Mouse (Mus musculus): ENCODE data around the gene Fap.

Gene Fap

DNA sequence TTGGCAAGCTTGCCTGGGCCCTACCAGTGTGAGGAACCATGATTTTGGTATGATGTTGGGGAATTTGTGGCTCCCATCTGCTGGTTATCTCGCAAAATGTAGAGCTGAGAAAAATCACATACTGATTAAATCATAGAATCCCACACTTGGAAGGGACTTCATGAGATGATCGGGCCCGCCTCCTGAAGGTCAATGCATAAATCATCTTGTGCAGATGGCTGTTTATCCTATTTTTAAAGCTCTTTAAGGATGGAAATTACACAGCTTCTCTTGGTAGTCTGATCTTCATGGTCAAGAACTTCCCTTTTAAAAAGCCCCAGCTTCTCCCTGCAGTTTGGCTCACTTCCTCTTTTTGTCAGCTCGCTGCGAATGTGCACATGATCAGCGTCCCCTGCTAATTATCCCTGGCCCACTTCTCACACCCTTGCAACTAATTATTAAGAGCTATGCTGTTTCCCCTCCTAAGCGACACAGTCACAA, 113.6 kb downstream of the Fap start:
- no peak for DNase-seq (ENCODE audit: low spot score in 2 of 2)

DNA sequence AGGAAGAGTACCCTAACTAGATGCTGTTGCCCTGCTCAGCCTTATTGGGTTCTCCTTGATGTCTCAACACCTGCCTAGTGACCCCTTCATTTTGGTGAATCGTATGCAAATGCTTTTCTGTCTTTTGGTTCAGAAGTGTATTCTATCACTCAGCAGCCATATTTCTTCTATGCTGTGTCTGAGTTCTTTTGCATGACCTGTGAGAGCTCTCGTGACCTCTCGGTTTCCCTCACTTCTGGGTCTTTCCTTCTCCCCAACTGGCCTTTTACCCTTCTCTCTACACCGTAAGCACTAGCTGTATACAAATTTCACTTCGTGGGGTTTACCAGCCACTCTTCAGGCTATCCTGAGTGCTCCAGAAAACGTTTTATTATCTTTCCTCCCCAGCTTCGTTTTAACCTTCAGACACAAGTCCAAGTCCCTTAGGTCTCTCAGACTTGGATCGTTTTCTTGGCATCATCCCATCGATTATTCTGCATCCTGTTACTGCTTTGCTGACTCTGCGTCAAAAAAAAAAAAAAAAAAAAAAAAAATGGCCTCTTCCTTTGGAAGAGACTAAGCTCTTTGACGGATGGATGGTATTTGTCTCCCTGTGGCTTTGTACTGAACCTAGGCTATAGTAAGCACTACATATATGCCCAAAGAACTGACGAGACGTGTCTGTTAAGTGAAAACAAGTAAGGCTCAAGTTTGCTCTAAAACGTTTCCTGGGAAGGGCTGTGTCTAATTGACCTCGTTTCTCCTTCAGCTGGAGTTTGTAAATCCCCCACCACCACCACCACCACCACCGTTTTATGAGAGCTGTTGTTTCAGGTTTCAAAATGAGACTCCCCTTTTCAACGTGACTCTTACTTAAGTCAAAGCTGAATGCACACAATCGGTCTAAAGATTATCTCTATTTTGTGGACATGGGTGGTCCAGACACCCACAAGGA, 114.4 kb downstream of the Fap start:
- DNase-seq (ENCODE audit: low spot score in 2 of 2): no peak

DNA sequence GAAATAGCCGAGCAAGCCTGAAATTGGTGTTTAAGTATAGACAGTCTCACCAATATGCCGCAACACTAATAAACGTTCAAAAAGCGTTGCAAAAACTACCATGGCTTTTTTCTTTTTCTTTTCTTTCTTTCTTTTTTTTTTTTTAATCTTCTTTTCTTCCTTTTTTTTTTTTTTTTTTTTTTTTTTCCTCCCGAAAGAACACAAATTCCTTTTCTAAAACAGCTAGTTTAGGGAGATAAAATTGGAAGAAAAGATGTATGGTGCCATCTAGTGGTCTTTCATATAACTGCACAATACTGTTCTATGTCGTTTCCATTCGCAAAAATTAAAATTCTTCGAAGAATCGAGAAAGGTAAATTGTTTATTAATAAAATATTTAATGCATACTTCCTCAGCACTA, 115.8 kb downstream of the Fap start:
- no peak for DNase-seq (ENCODE audit: low spot score in 2 of 2)

DNA sequence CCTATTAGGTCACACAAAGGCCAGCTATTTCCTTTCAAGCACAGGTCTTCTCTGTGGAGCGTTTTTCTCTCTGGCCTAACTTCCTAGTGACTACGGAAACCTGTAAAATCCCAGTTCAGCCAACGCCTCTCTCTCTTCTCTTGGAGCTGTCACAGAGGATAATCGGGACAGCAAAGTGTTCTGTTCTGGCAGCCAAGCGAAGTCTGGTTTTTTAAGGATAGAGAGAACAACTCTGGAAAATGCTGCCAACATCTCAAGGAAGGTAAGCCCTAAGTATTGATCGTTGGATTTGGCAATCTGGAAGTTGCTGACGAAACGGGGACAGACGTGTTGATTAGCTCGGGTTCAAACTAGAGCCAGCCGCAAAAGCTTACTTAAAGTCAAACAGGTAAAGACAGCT, 118.9 kb downstream of the Fap start:
- no peak for DNase-seq (ENCODE audit: low spot score in 2 of 2)

DNA sequence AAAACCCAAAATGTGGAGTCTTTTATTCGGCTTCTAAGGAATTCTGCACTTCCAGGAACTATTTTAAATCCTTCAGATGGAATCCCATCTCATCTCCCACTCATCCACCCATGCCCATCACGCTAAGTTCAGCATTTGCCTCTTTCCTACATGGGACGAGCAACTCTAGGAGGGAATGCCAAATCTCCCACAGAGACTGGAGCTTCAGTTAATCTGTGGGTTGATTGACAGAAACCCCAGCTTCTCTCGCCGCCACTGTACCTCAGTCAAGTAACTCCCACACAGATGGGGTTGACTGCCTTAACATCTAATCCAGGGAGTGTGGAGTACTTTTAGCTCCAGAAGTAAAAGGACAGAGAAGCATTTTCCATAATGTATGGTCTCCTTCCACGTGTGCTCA, 119.8 kb downstream of the Fap start:
- no peak for DNase-seq (ENCODE audit: low spot score in 2 of 2)
